Mouse (Mus musculus) MEL (cell line): ENCODE data around the gene Spatc1l. TPM values are rescaled to one million over a fixed set of nuclear protein-coding genes. Genes with fewer than 3 reads are reported as not detected.

Experiments
- DNase-seq: peaks from one replicate; pipeline ENCODE4 v3.0.0; 2011; ENCODE audit warnings: low read depth, low spot score
- H3K27ac ChIP-seq: 2 replicates; pipeline ENCODE4 v1.5.1; 2012; ENCODE audit warnings: low read depth, mild to moderate bottlenecking, control low read depth, low read length, moderate library complexity; ENCODE audit not compliant: control insufficient read depth
- H3K27me3 ChIP-seq, 2 experiments: fragments of 150-350 bp in 1 of 2; sonication (generic) in 1 of 2; 2 replicates each; pipeline ENCODE4 v1.6.1; 2012; ENCODE audit warnings: low read length in 2 of 2, mild to moderate bottlenecking in 2 of 2, improper control_type of control experiment in 1 of 2, moderate library complexity in 1 of 2; ENCODE audit not compliant: insufficient read depth in 2 of 2, control insufficient read depth in 1 of 2
- H3K36me3 ChIP-seq, 2 experiments: 2 replicates each; pipeline ENCODE4 v1.6.1; 2012 to 2014; ENCODE audit warnings: low read length in 2 of 2, improper control_type of control experiment in 1 of 2, inconsistent platforms in 1 of 2, mild to moderate bottlenecking in 1 of 2; ENCODE audit not compliant: insufficient read depth in 2 of 2, control insufficient read depth in 1 of 2
- H3K4me1 ChIP-seq, 2 experiments: fragments of 150-350 bp in 1 of 2; sonication (generic) in 1 of 2; 2 replicates each; pipeline ENCODE4 v1.6.1; 2012; ENCODE audit warnings: low read length in 2 of 2, improper control_type of control experiment in 1 of 2, mild to moderate bottlenecking in 1 of 2; ENCODE audit not compliant: insufficient read depth in 2 of 2, control insufficient read depth in 1 of 2
- H3K4me3 ChIP-seq, 2 experiments: fragments of 150-350 bp in 1 of 2; sonication (generic) in 1 of 2; 2 replicates each; pipeline ENCODE4 v1.5.1; 2012; ENCODE audit warnings: low read depth in 2 of 2, low read length in 2 of 2, mild to moderate bottlenecking in 2 of 2, moderate library complexity in 2 of 2, control low read depth in 1 of 2, improper control_type of control experiment in 1 of 2; ENCODE audit not compliant: control insufficient read depth in 1 of 2, insufficient read depth in 1 of 2
- H3K79me2 ChIP-seq: 2 replicates; pipeline ENCODE4 v1.6.1; 2012; ENCODE audit warnings: mild to moderate bottlenecking, low read length, moderate library complexity; ENCODE audit not compliant: control insufficient read depth, poor library complexity, insufficient read depth
- H3K9ac ChIP-seq: 2 replicates; pipeline ENCODE4 v1.6.1; 2012; ENCODE audit warnings: low read depth, mild to moderate bottlenecking, control low read depth, low read length, moderate library complexity; ENCODE audit not compliant: control insufficient read depth, poor library complexity, severe bottlenecking
- H3K9me3 ChIP-seq: fragments of 150-350 bp; sonication (generic); replicated peaks from 2 replicates; pipeline ENCODE4 v1.6.1; 2012; ENCODE audit warnings: mild to moderate bottlenecking, low read length, improper control_type of control experiment, moderate library complexity; ENCODE audit not compliant: insufficient read depth
- BHLHE40 ChIP-seq: IDR thresholded peaks from 2 replicates; pipeline ENCODE4 v1.6.1; 2012; ENCODE audit warnings: low read depth, mild to moderate bottlenecking, inconsistent platforms, low read length, improper control_type of control experiment, borderline replicate concordance
- CHD1 ChIP-seq: IDR thresholded peaks from 2 replicates; pipeline ENCODE4 v1.6.1; 2012; ENCODE audit warnings: low read depth, mild to moderate bottlenecking, inconsistent platforms, low read length, improper control_type of control experiment
- CHD2 ChIP-seq: IDR thresholded peaks from 2 replicates; pipeline ENCODE4 v1.6.1; 2011; ENCODE audit warnings: low read length, improper control_type of control experiment
- CTCF ChIP-seq, 3 experiments: IDR thresholded peaks in 2 of 3; conservative IDR thresholded peaks in 1 of 3; 2 replicates each; pipeline ENCODE4 v1.5.1; 2011 to 2012; ENCODE audit warnings: low read length in 3 of 3, low read depth in 2 of 3, mild to moderate bottlenecking in 2 of 3, improper control_type of control experiment in 1 of 3, inconsistent platforms in 1 of 3, mixed read lengths in 1 of 3, moderate library complexity in 1 of 3; ENCODE audit not compliant: control insufficient read depth in 1 of 3, insufficient read depth in 1 of 3, poor library complexity in 1 of 3, severe bottlenecking in 1 of 3
- E2F4 ChIP-seq: IDR thresholded peaks from 2 replicates; pipeline ENCODE4 v1.6.1; 2011; ENCODE audit warnings: low read depth, low read length, improper control_type of control experiment, borderline replicate concordance
- ELF1 ChIP-seq: IDR thresholded peaks from 2 replicates; pipeline ENCODE4 v1.6.1; 2014; ENCODE audit warnings: low read depth, mild to moderate bottlenecking, inconsistent platforms, low read length, improper control_type of control experiment, moderate library complexity
- EP300 ChIP-seq, 2 experiments: IDR thresholded peaks; 2 replicates each; pipeline ENCODE4 v1.6.1; 2011; ENCODE audit warnings: improper control_type of control experiment in 2 of 2, low read length in 2 of 2, low read depth in 1 of 2, mild to moderate bottlenecking in 1 of 2
- ETS1 ChIP-seq: IDR thresholded peaks from 2 replicates; pipeline ENCODE4 v1.6.1; 2012; ENCODE audit warnings: low read depth, mild to moderate bottlenecking, inconsistent platforms, low read length, improper control_type of control experiment, moderate library complexity
- GABPA ChIP-seq: IDR thresholded peaks from 2 replicates; pipeline ENCODE4 v1.6.1; 2012; ENCODE audit warnings: low read depth, mild to moderate bottlenecking, inconsistent platforms, low read length, improper control_type of control experiment, moderate library complexity
- GATA1 ChIP-seq: IDR thresholded peaks from 2 replicates; pipeline ENCODE4 v1.6.1; 2011; ENCODE audit warnings: low read depth, low read length, improper control_type of control experiment
- HCFC1 ChIP-seq: IDR thresholded peaks from 2 replicates; pipeline ENCODE4 v1.6.1; 2012; ENCODE audit warnings: low read depth, mild to moderate bottlenecking, inconsistent platforms, low read length, improper control_type of control experiment, moderate library complexity
- KAT2A ChIP-seq: conservative IDR thresholded peaks from 2 replicates; pipeline ENCODE4 v1.6.1; 2012; ENCODE audit warnings: low read depth, low read length, improper control_type of control experiment, inconsistent platforms
- MAZ ChIP-seq: IDR thresholded peaks from 2 replicates; pipeline ENCODE4 v1.6.1; 2012; ENCODE audit warnings: low read depth, mild to moderate bottlenecking, inconsistent platforms, low read length, improper control_type of control experiment
- MEF2A ChIP-seq: IDR thresholded peaks from 2 replicates; pipeline ENCODE4 v1.6.1; 2014; ENCODE audit warnings: low read depth, mild to moderate bottlenecking, inconsistent platforms, low read length, improper control_type of control experiment; ENCODE audit not compliant: poor library complexity, insufficient replicate concordance, severe bottlenecking; ENCODE audit errors: extremely low read depth
- MXI1 ChIP-seq: IDR thresholded peaks from 2 replicates; pipeline ENCODE4 v1.6.1; 2011; ENCODE audit warnings: mild to moderate bottlenecking, low read depth, low read length, improper control_type of control experiment
- MYB ChIP-seq: IDR thresholded peaks from 2 replicates; pipeline ENCODE4 v1.6.1; 2011; ENCODE audit warnings: mild to moderate bottlenecking, low read depth, low read length, improper control_type of control experiment
- MYC ChIP-seq: IDR thresholded peaks from 2 replicates; pipeline ENCODE4 v1.6.1; 2011; ENCODE audit warnings: low read depth, mild to moderate bottlenecking, low read length, improper control_type of control experiment, moderate library complexity
- NELFE ChIP-seq: IDR thresholded peaks from 2 replicates; pipeline ENCODE4 v1.6.1; 2011; ENCODE audit warnings: low read depth, low read length, improper control_type of control experiment
- NRF1 ChIP-seq: IDR thresholded peaks from 2 replicates; pipeline ENCODE4 v1.6.1; 2014; ENCODE audit warnings: low read depth, mild to moderate bottlenecking, inconsistent platforms, low read length, improper control_type of control experiment, moderate library complexity; ENCODE audit not compliant: poor library complexity, insufficient read depth, severe bottlenecking
- POLR2A ChIP-seq, 2 experiments: IDR thresholded peaks; 2 replicates each; pipeline ENCODE4 v1.6.1; 2011 to 2012; ENCODE audit warnings: low read length in 2 of 2, mild to moderate bottlenecking in 2 of 2, control low read depth in 1 of 2, improper control_type of control experiment in 1 of 2, low read depth in 1 of 2, moderate library complexity in 1 of 2; ENCODE audit not compliant: control insufficient read depth in 1 of 2, insufficient read depth in 1 of 2, poor library complexity in 1 of 2
- POLR2AphosphoS2 ChIP-seq: IDR thresholded peaks from 2 replicates; pipeline ENCODE4 v1.6.1; 2011; ENCODE audit warnings: low read length, improper control_type of control experiment
- POLR2AphosphoS5 ChIP-seq: IDR thresholded peaks from 2 replicates; pipeline ENCODE4 v1.6.1; 2012; ENCODE audit warnings: low read depth, borderline replicate concordance, mild to moderate bottlenecking, inconsistent platforms, low read length, moderate library complexity, mixed read lengths
- RAD21 ChIP-seq: IDR thresholded peaks from 2 replicates; pipeline ENCODE4 v1.6.1; 2011; ENCODE audit warnings: mild to moderate bottlenecking, low read depth, low read length, improper control_type of control experiment
- RCOR1 ChIP-seq: IDR thresholded peaks from 2 replicates; pipeline ENCODE4 v1.6.1; 2012; ENCODE audit warnings: low read depth, mild to moderate bottlenecking, inconsistent platforms, low read length, improper control_type of control experiment
- SIN3A ChIP-seq: IDR thresholded peaks from 2 replicates; pipeline ENCODE4 v1.6.1; 2012; ENCODE audit warnings: low read length, improper control_type of control experiment, inconsistent platforms
- TAL1 ChIP-seq: IDR thresholded peaks from 2 replicates; pipeline ENCODE4 v1.6.1; 2012; ENCODE audit warnings: mild to moderate bottlenecking, inconsistent platforms, low read length, moderate library complexity, mixed read lengths
- TBP ChIP-seq: IDR thresholded peaks from 2 replicates; pipeline ENCODE4 v1.8.0; 2011; ENCODE audit warnings: low read depth, low read length, improper control_type of control experiment
- TCF12 ChIP-seq: IDR thresholded peaks from 2 replicates; pipeline ENCODE4 v1.6.1; 2014; ENCODE audit warnings: low read depth, mild to moderate bottlenecking, inconsistent platforms, low read length, improper control_type of control experiment, moderate library complexity
- UBTF ChIP-seq: IDR thresholded peaks from 2 replicates; pipeline ENCODE4 v1.6.1; 2012; ENCODE audit warnings: low read depth, mild to moderate bottlenecking, inconsistent platforms, low read length, improper control_type of control experiment, moderate library complexity, borderline replicate concordance; ENCODE audit not compliant: insufficient read depth
- USF1 ChIP-seq: IDR thresholded peaks from 2 replicates; pipeline ENCODE4 v1.6.1; 2014; ENCODE audit warnings: low read depth, mild to moderate bottlenecking, inconsistent platforms, low read length, improper control_type of control experiment, moderate library complexity
- USF2 ChIP-seq, 2 experiments: IDR thresholded peaks; 2 replicates each; pipeline ENCODE4 v1.6.1; 2011 to 2012; ENCODE audit warnings: improper control_type of control experiment in 2 of 2, low read length in 2 of 2, borderline replicate concordance in 1 of 2, inconsistent platforms in 1 of 2, low read depth in 1 of 2, mild to moderate bottlenecking in 1 of 2; ENCODE audit not compliant: insufficient read depth in 1 of 2
- ZC3H11A ChIP-seq: IDR thresholded peaks from 2 replicates; pipeline ENCODE4 v1.6.1; 2012; ENCODE audit warnings: low read depth, mild to moderate bottlenecking, inconsistent platforms, low read length, improper control_type of control experiment
- ZKSCAN1 ChIP-seq: IDR thresholded peaks from 2 replicates; pipeline ENCODE4 v1.6.1; 2012; ENCODE audit warnings: low read depth, mild to moderate bottlenecking, inconsistent platforms, low read length, improper control_type of control experiment, moderate library complexity
- ZMIZ1 ChIP-seq: IDR thresholded peaks from 2 replicates; pipeline ENCODE4 v1.6.1; 2012; ENCODE audit warnings: low read depth, mild to moderate bottlenecking, inconsistent platforms, low read length, improper control_type of control experiment, moderate library complexity
- ZNF384 ChIP-seq: IDR thresholded peaks from 2 replicates; pipeline ENCODE4 v1.6.1; 2012; ENCODE audit warnings: low read depth, mild to moderate bottlenecking, inconsistent platforms, low read length, improper control_type of control experiment
- polyA plus RNA-seq, 2 experiments: library from polyadenylated mRNA; stranded (reverse) in 1 of 2; unstranded in 1 of 2; fragments of >175 nt in 1 of 2; fragments of >200 nt in 1 of 2; gene quantifications; 2 replicates each; pipeline versions ENCODE4 v1.2.1 to v1.2.4; 2012; ENCODE audit warnings: low replicate concordance in 2 of 2, low read depth in 1 of 2; ENCODE audit not compliant: insufficient read length in 2 of 2, insufficient read depth in 1 of 2, missing spikeins in 1 of 2
- total RNA-seq: library from RNA; depleted of rRNA; stranded (reverse); fragments of 300-350 nt; gene quantifications from 2 replicates; pipeline ENCODE4 v1.2.3, GENCODE M21; 2012

The Spatc1l gene
- total and polyA plus RNA-seq, 3 experiments: not detected

GRCm38 (mm10) chr10:76531375-76531774 is 30.7 kb upstream of the Spatc1l start, which contains the start of gene Lss:
TSS of gene Lss (plus strand) at chr10:76531588.
- DNase-seq: peak; percentile 98
- Histone ChIP-seq H3K79me2 (peaks cover 4% of the 10 kb centered on the region), H3K27me3 (no peaks in the 10 kb centered on the region), H3K4me3 (peak within 1 kb of the TSS; percentile 71 to 95), H3K9ac (peak within 1 kb of the TSS; percentile 51), H3K4me1 (peaks cover 4 to 5% of the 10 kb centered on the region in 2 experiments), H3K36me3 (no peaks in the 10 kb centered on the region; a peak in 2 of 4 replicates), H3K27ac (no peak within 1 kb of the TSS), H3K9me3 (no peaks in the 10 kb centered on the region)
- TF ChIP-seq ELF1 (peak; percentile 82), CTCF (IDR thresholded peaks at IDR 0.05 in 2 of 3, conservative IDR thresholded peaks at IDR 0.05 in 1 of 3; ENCODE audit: control insufficient read depth in 1 of 3, insufficient read depth in 1 of 3, low read depth in 2 of 3, low read length in 3 of 3, poor library complexity in 1 of 3, severe bottlenecking in 1 of 3) (no peak), E2F4 (no peak), MAZ (peak; percentile 55; the same call in 1 of the 2 replicates), HCFC1 (peak; percentile 80), USF2 (IDR thresholded peaks at IDR 0.05; ENCODE audit: borderline replicate concordance in 1 of 2, insufficient read depth in 1 of 2, low read depth in 1 of 2, low read length in 2 of 2) (no peak), ETS1 (no peak; the same call in 1 of the 2 replicates), POLR2AphosphoS5 (no peak), KAT2A (no peak; the same call in 1 of the 2 replicates), RAD21 (no peak), MYB (no peak), TCF12 (peak; percentile 65), ZNF384 (no peak), GATA1 (no peak), ZC3H11A (no peak), EP300 (IDR thresholded peaks at IDR 0.05; ENCODE audit: low read depth in 1 of 2, low read length in 2 of 2) (no peak), POLR2AphosphoS2 (peak; percentile 43; the same call in 1 of the 2 replicates), ZKSCAN1 (no peak), POLR2A (IDR thresholded peaks at IDR 0.05; ENCODE audit: control insufficient read depth in 1 of 2, insufficient read depth in 1 of 2, low read depth in 1 of 2, low read length in 2 of 2, poor library complexity in 1 of 2) (peak; percentile 65 to 81; a peak in 3 of 4 replicates), USF1 (peak; percentile 77), UBTF (no peak), GABPA (no peak), NELFE (peak; percentile 81), CHD1 (no peak), NRF1 (peak; percentile 100; the same call in 1 of the 2 replicates), TBP (peak; percentile 60; the same call in 1 of the 2 replicates), MXI1 (peak; percentile 96), MYC (0 out of 2 replicates have a peak, but pooled peaks have one; percentile 47), BHLHE40 (peak; percentile 86), CHD2 (peak; percentile 32; the same call in 1 of the 2 replicates), ZMIZ1 (0 out of 2 replicates have a peak, but pooled peaks have one; percentile 19), RCOR1 (no peak), MEF2A (no peak), SIN3A (peak; percentile 89), TAL1 (no peak)
